Mouse (Mus musculus): ENCODE measurements around the gene Ntsr1.

- TF ChIP-seq CTCF (IDR thresholded peaks at IDR 0.05; ENCODE audit: borderline replicate concordance, extremely low read depth, insufficient read depth, insufficient read length) (no peak), POLR2A (IDR thresholded peaks at IDR 0.05; ENCODE audit: borderline replicate concordance, extremely low read depth, insufficient read depth, insufficient read length, poor library complexity, severe bottlenecking) (no peak)
Observed at GRCm38 (mm10) chr2:180485306-180485705, 14.5 kb upstream of the Ntsr1 start.

Measured in brain, embryonic 14.5 days (tissue).